In the genomic region with DNA sequence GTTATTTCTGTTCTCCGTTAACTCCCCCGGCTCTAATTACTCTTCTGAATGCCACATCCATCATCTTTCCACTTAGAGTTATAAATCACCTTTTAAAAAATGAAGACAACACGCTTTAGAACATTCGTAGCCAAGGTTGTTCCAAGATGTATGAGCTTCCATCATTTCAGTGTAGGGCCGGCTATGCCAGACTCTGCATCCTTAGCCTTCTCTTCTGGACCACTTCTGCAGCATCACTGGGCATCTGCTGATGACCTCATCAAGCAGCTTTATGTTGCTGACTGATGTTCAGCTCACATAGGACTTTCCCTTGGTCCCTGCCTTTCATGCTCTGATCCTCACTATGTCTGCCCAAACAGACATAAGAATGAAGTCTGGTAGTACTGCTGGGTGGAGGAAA, we compare ENCODE assay signal across 34 mouse cellular contexts. TPM values are rescaled to one million over a fixed set of nuclear protein-coding genes. Genes with fewer than 3 reads are reported as not detected.
"Had no signal": no experiment of that assay in that cellular context is flagged by ENCODE, and none has a peak within 500 bp of the region (broad histone marks: within the 10 kb centered on the region; RNA-seq: fewer than 3 reads in every experiment).

A gene (plus strand): TSS at position 301 of the 400 bp plus-strand sequence.

- H3K27ac ChIP-seq: embryonic facial prominence, embryonic 10.5 days; embryonic facial prominence, embryonic 12.5 days; embryonic facial prominence, embryonic 13.5 days; embryonic facial prominence, embryonic 15.5 days; forebrain, embryonic 10.5 days; forebrain, embryonic 12.5 days; forebrain, embryonic 13.5 days; forebrain, embryonic 15.5 days; gastrocnemius, adult 2 months; heart, adult 2 months had no signal

- DNase-seq: cerebellum, adult 8-10 months; cerebellum, adult 9-10 months; cerebellum, adult 9-11 months; cerebellum, postnatal 10 days; cerebellum, postnatal 14 days; cerebellum, postnatal 25 days; cerebellum, postnatal 36 days; embryo, embryonic 11 days; forebrain, postnatal 0 days; gastrocnemius, adult 2 months; gastrocnemius, postnatal 10 days; gastrocnemius, postnatal 14 days; gastrocnemius, postnatal 25 days; gastrocnemius, postnatal 36 days; heart, adult 11 months; heart, adult 18-20 months; heart, adult 2 months had no signal

- H3K36me3 ChIP-seq: embryonic facial prominence, embryonic 10.5 days; embryonic facial prominence, embryonic 12.5 days; embryonic facial prominence, embryonic 13.5 days; embryonic facial prominence, embryonic 15.5 days; forebrain, embryonic 10.5 days; forebrain, embryonic 12.5 days; forebrain, embryonic 15.5 days had no signal

- H3K4me3 ChIP-seq: embryonic facial prominence, embryonic 10.5 days; embryonic facial prominence, embryonic 12.5 days; embryonic facial prominence, embryonic 13.5 days; embryonic facial prominence, embryonic 15.5 days; erythroblast, embryonic 14.5 days; forebrain, embryonic 10.5 days; forebrain, embryonic 12.5 days; forebrain, embryonic 13.5 days; forebrain, embryonic 15.5 days; gastrocnemius, adult 2 months; heart, adult 2 months had no signal

- H3K4me1 ChIP-seq: embryonic facial prominence, embryonic 10.5 days; embryonic facial prominence, embryonic 12.5 days; embryonic facial prominence, embryonic 13.5 days; embryonic facial prominence, embryonic 15.5 days; forebrain, embryonic 10.5 days; forebrain, embryonic 12.5 days; forebrain, embryonic 13.5 days; forebrain, embryonic 15.5 days had no signal

- H3K27me3 ChIP-seq: embryonic facial prominence, embryonic 12.5 days; embryonic facial prominence, embryonic 13.5 days; embryonic facial prominence, embryonic 15.5 days; forebrain, embryonic 12.5 days; forebrain, embryonic 13.5 days; forebrain, embryonic 15.5 days had no signal

RNA-seq across cellular contexts. Expression of the gene that starts here (rescaled TPM):
- polyA plus RNA-seq: cortical plate, adult 2 months; embryonic facial prominence, embryonic 10.5 days; embryonic facial prominence, embryonic 11.5 days; embryonic facial prominence, embryonic 12.5 days; embryonic facial prominence, embryonic 13.5 days; embryonic facial prominence, embryonic 14.5 days; embryonic facial prominence, embryonic 15.5 days; erythroblast, embryonic 14.5 days; forebrain, embryonic 10.5 days; forebrain, embryonic 11.5 days; forebrain, embryonic 12.5 days; forebrain, embryonic 13.5 days; forebrain, embryonic 14.5 days; forebrain, embryonic 15.5 days; forebrain, embryonic 16.5 days; forebrain, postnatal 0 days; frontal cortex, adult 2 months; gonadal fat pad, adult 2 months; heart, adult 2 months had no signal
